In the genomic region with DNA sequence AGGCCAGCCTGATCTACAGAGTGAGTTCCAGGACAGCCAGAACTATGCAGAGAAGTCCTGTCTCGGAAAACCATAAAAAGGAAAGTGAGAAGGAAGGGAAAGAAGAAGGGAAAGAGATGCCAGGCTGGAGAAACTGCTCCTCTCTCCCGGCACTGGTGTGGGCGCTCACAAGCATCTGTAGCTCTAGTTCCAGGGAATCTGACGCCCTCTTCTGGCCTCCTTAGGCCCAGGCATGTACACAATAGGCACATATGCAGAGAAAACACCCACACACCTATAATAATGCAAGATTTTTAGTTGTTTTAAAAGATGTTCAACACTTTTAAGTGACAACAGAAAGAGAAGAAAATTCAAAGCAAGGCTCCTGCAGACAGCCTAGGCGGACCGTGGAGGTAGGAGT, we compare ENCODE assay signal across 14 mouse cellular contexts. TPM values are rescaled to one million over a fixed set of nuclear protein-coding genes. Genes with fewer than 3 reads are reported as not detected.
DNase-seq lines count a peak whose midpoint lies in the region; ATAC-seq and TF ChIP-seq lines count a peak whose summit lies in the region.
"Had no signal": no experiment of that assay in that cellular context is flagged by ENCODE, and none has a peak within 500 bp of the region (broad histone marks: within the 10 kb centered on the region; RNA-seq: fewer than 3 reads in every experiment).

No protein-coding gene starts in this region.

- no peak overlapping the region for H3K9ac ChIP-seq in liver, adult 2 months (ENCODE audit: low read depth, low read length)
- no peak overlapping the region for H3K9ac ChIP-seq in liver, embryonic 12.5 days
- H3K9ac ChIP-seq: embryonic facial prominence, embryonic 15.5 days; heart, embryonic 15.5 days had no signal

- no peak overlapping the region for H3K4me3 ChIP-seq in cerebellum, adult 2 months (replicated peaks; ENCODE audit: insufficient read depth, low read depth, low read length)
- no peak overlapping the region for H3K4me3 ChIP-seq in liver, adult 2 months (ENCODE audit: insufficient read depth, low read depth, low read length)
- H3K4me3 ChIP-seq in liver, embryonic 12.5 days = no peak overlapping the region
- H3K4me3 ChIP-seq in bone marrow macrophage, adult 2 months (ENCODE audit: insufficient read depth, low read length) = no peak overlapping the region
- no peak overlapping the region for H3K4me3 ChIP-seq in limb, embryonic 10.5 days
- H3K4me3 ChIP-seq: embryonic facial prominence, embryonic 15.5 days; heart, embryonic 15.5 days had no signal

- no peaks in the 10 kb centered on the region for H3K36me3 ChIP-seq in liver, adult 2 months (ENCODE audit: control insufficient read depth, insufficient read depth, low read length)
- H3K36me3 ChIP-seq in liver, embryonic 12.5 days = no peaks in the 10 kb centered on the region
- 0 out of 2 replicates have a peak, but pooled peaks cover 2% of the 10 kb centered on the region for H3K36me3 ChIP-seq in limb, embryonic 10.5 days
- H3K36me3 ChIP-seq: embryonic facial prominence, embryonic 15.5 days; heart, embryonic 15.5 days had no signal

- no peaks in the 10 kb centered on the region for H3K79me2 ChIP-seq in liver, adult 2 months (ENCODE audit: control insufficient read depth, insufficient read depth, low read length)

- no peaks in the 10 kb centered on the region for H3K27me3 ChIP-seq in cerebellum, adult 2 months (ENCODE audit: control insufficient read depth, insufficient read depth, low read length)
- H3K27me3 ChIP-seq in liver, adult 2 months (ENCODE audit: control insufficient read depth, insufficient read depth, low read length) = no peaks in the 10 kb centered on the region
- no peaks in the 10 kb centered on the region for H3K27me3 ChIP-seq in liver, embryonic 12.5 days (replicated peaks)
- no peaks in the 10 kb centered on the region for H3K27me3 ChIP-seq in limb, embryonic 10.5 days (ENCODE audit: low read depth, poor library complexity, severe bottlenecking)
- H3K27me3 ChIP-seq: embryonic facial prominence, embryonic 15.5 days; heart, embryonic 15.5 days had no signal

- TF ChIP-seq CTCF in cerebellum, adult 2 months (IDR thresholded peaks at IDR 0.05; ENCODE audit: borderline replicate concordance, insufficient read depth, low read depth, low read length) = peak; percentile 33; the same call in 1 of the 2 replicates
- TF ChIP-seq CTCF in liver, adult 2 months (IDR thresholded peaks at IDR 0.05; ENCODE audit: low read depth, low read length) = 0 out of 2 replicates have a peak, but pooled peaks have one; percentile 18
- peak; percentile 40; the same call in 1 of the 2 replicates for TF ChIP-seq CTCF in bone marrow macrophage, adult 2 months (IDR thresholded peaks at IDR 0.05; ENCODE audit: low read depth, low read length)

- no peak for TF ChIP-seq POLR2A in cerebellum, adult 2 months (IDR thresholded peaks at IDR 0.05; ENCODE audit: borderline replicate concordance, insufficient read depth, low read length)
- TF ChIP-seq POLR2A in liver, adult 2 months (IDR thresholded peaks at IDR 0.05; ENCODE audit: extremely low read depth, insufficient read depth, low read length) = no peak
- no peak for TF ChIP-seq POLR2A in bone marrow macrophage, adult 2 months (IDR thresholded peaks at IDR 0.05; ENCODE audit: borderline replicate concordance, low read depth, low read length)

- 73% methylated on average over 6 of the region's 6 CpGs for WGBS in cerebellum, adult 2 months
- 90% methylated on average over 6 of the region's 6 CpGs for WGBS in liver, adult 2 months
- WGBS in liver, embryonic 12.5 days (ENCODE audit: insufficient replicate concordance) = 64% methylated on average over 6 of the region's 6 CpGs
- 83% methylated on average over 6 of the region's 6 CpGs for WGBS in limb, embryonic 10.5 days

- no peaks in the 10 kb centered on the region for H3K9me3 ChIP-seq in liver, embryonic 12.5 days (replicated peaks)
- H3K9me3 ChIP-seq in limb, embryonic 10.5 days (replicated peaks) = no peaks in the 10 kb centered on the region
- H3K9me3 ChIP-seq: embryonic facial prominence, embryonic 15.5 days; heart, embryonic 15.5 days had no signal

- ATAC-seq in liver, embryonic 12.5 days = no peak

- no peak for DNase-seq in cerebellum, adult 2 months
- DNase-seq in cerebellum, postnatal 4 days (ENCODE audit: low spot score in 2 of 2) = no peak
- no peak for DNase-seq in liver, adult 2 months (ENCODE audit: extremely low read depth, low read depth, low spot score)
- DNase-seq in right cerebral cortex, postnatal 14 days = peak; percentile 57
- DNase-seq in limb, embryonic 10.5 days (ENCODE audit: low spot score) = no peak
- no peak for DNase-seq in thymus, postnatal 25 days
- DNase-seq: adrenal gland, postnatal 10 days; cerebellum, adult 9-11 months; lung, adult 18-20 months; midbrain, embryonic 14.5 days had no signal

- H3K27ac ChIP-seq in cerebellum, adult 2 months (ENCODE audit: insufficient read depth, low read length) = no peak overlapping the region
- H3K27ac ChIP-seq in liver, adult 2 months (replicated peaks; ENCODE audit: insufficient read depth, low read depth, low read length) = no peak overlapping the region
- H3K27ac ChIP-seq in liver, embryonic 12.5 days = no peak overlapping the region
- no peak overlapping the region for H3K27ac ChIP-seq in bone marrow macrophage, adult 2 months (ENCODE audit: insufficient read depth, low read depth, low read length)
- no peak overlapping the region for H3K27ac ChIP-seq in limb, embryonic 10.5 days
- H3K27ac ChIP-seq: embryonic facial prominence, embryonic 15.5 days; heart, embryonic 15.5 days had no signal

- H3K4me1 ChIP-seq in cerebellum, adult 2 months (ENCODE audit: control insufficient read depth, insufficient read depth, low read length) = no peaks in the 10 kb centered on the region
- no peaks in the 10 kb centered on the region for H3K4me1 ChIP-seq in liver, adult 2 months (ENCODE audit: control insufficient read depth, insufficient read depth, low read length)
- H3K4me1 ChIP-seq in liver, embryonic 12.5 days = no peaks in the 10 kb centered on the region; the same call in 1 of the 2 replicates
- peaks cover 15% of the 10 kb centered on the region for H3K4me1 ChIP-seq in bone marrow macrophage, adult 2 months (ENCODE audit: control insufficient read depth, insufficient read depth, low read length)
- H3K4me1 ChIP-seq in limb, embryonic 10.5 days = peaks cover 32% of the 10 kb centered on the region
- H3K4me1 ChIP-seq: embryonic facial prominence, embryonic 15.5 days had no signal

- no peak overlapping the region for H3K4me2 ChIP-seq in liver, embryonic 12.5 days
- H3K4me2 ChIP-seq: embryonic facial prominence, embryonic 15.5 days; heart, embryonic 15.5 days had no signal

RNA-seq across cellular contexts. Expression of a gene that starts 32.9 kb away (rescaled TPM):
- 48.6 and 52.3 TPM in 2 replicates for polyA plus RNA-seq in cerebellum, adult 2 months (2012; rRNA removed)
- 22.4 and 27.7 TPM in 2 replicates for total RNA-seq in liver, adult 2 months (2014; rRNA removed)
- 47.0 and 56.9 TPM in 2 replicates for polyA plus RNA-seq in liver, adult 2 months (2012; rRNA removed)
- polyA plus RNA-seq in liver, embryonic 12.5 days (2016; fragmentation: Nextera tagmentation; extraction: Ambion mirVana) = 18.0 and 18.7 TPM in 2 replicates
- polyA plus RNA-seq in bone marrow macrophage, adult 2 months (2012; ENCODE audit: insufficient read depth, insufficient read length, missing spikeins) = 26.3 and 32.7 TPM in 2 replicates
- 25.8 and 28.2 TPM in 2 replicates for polyA plus RNA-seq in limb, embryonic 10.5 days (2016; fragmentation: Nextera tagmentation; extraction: Ambion mirVana)
